Mouse (Mus musculus) kidney, embryonic 15.5 days (tissue): ENCODE measurements around the gene Carmil2. TPM values are rescaled to one million over a fixed set of nuclear protein-coding genes. Genes with fewer than 3 reads are reported as not detected.

ENCODE experiments used
- ATAC-seq: fragments of 200-750 bp; cut with Nextera tagmentation; replicated peaks from 2 replicates; pipeline ENCODE4 v1.8.0; 2017; ENCODE audit warnings: moderate TSS enrichment; ENCODE audit not compliant: low FRiP score
- H3K27ac ChIP-seq: fragments of 300-500 bp; sonication (generic); 2 replicates; pipeline ENCODE4 v1.5.1; 2015; ENCODE audit warnings: mild to moderate bottlenecking, inconsistent platforms
- H3K27me3 ChIP-seq: fragments of 300-500 bp; sonication (generic); 2 replicates; pipeline ENCODE4 v1.6.1; 2015; ENCODE audit warnings: inconsistent platforms
- H3K36me3 ChIP-seq: fragments of 300-500 bp; sonication (generic); 2 replicates; pipeline ENCODE4 v1.6.1; 2015; ENCODE audit warnings: inconsistent platforms
- H3K4me1 ChIP-seq: fragments of 300-500 bp; sonication (generic); 2 replicates; pipeline ENCODE4 v1.6.1; 2015; ENCODE audit warnings: inconsistent platforms
- H3K4me2 ChIP-seq: fragments of 300-500 bp; sonication (generic); 2 replicates; pipeline ENCODE4 v1.6.1; 2015; ENCODE audit warnings: moderate library complexity, mild to moderate bottlenecking, inconsistent platforms
- H3K4me3 ChIP-seq: fragments of 300-500 bp; sonication (generic); replicated peaks from 2 replicates; pipeline ENCODE4 v1.5.1; 2015; ENCODE audit warnings: mild to moderate bottlenecking, inconsistent platforms
- H3K9ac ChIP-seq: fragments of 300-500 bp; sonication (generic); 2 replicates; pipeline ENCODE4 v1.6.1; 2015; ENCODE audit warnings: mild to moderate bottlenecking, inconsistent platforms
- H3K9me3 ChIP-seq: fragments of 300-500 bp; sonication (generic); replicated peaks from 2 replicates; pipeline ENCODE4 v1.6.1; 2016; ENCODE audit warnings: inconsistent platforms
- WGBS: fragments of 180-500 bp; shearing (Covaris S2); methylation state at CpG from one replicate; pipeline ENCODE4 v1.1.7; 2015; ENCODE audit warnings: mixed read lengths; 5-methylcytosine and 5-hydroxymethylcytosine counted together
- polyA plus RNA-seq: library from polyadenylated mRNA; unstranded; fragments of >200 nt; fragmentation: Nextera tagmentation; extraction: Ambion mirVana; gene quantifications from 2 replicates; pipeline ENCODE4 v1.2.1, GENCODE M21; 2015

The Carmil2 gene
- polyA plus RNA-seq, 1 experiment from 2014 or later: 0.78 TPM

DNA sequence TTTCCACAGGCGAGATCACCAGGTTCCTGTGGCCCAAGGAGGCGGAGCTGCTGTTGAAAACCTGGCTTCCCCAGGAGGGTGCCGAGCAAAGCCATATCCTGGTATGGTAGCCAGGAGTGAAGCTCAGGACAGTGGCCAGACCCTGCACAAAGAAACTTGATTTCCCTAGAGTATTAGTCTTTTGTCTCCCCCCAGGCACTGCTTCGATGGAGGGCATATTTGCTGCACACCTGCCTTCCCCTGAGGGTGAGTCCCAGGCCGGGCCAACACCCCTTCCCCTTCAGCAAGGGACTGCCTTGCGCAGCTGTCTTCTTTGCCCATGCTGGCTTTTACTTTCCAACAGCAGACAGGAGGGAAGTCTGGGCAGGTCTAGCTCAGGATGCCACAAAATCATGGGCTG, 477 bp downstream of the Carmil2 start:
- Histone ChIP-seq H3K4me3 (no peak overlapping the region), H3K27ac (no peak overlapping the region), H3K9ac (no peak overlapping the region), H3K36me3 (peaks cover 34% of the 10 kb centered on the region), H3K4me2 (peak overlapping the region; percentile 57; the same call in 1 of the 2 replicates), H3K27me3 (no peaks in the 10 kb centered on the region), H3K4me1 (peaks cover 14% of the 10 kb centered on the region), H3K9me3 (no peaks in the 10 kb centered on the region)
- ATAC-seq: no peak
- WGBS: 57% methylated on average over 6 of the region's 6 CpGs

GRCm38 (mm10) chr8:105687512-105687911, 1.4 kb downstream of the Carmil2 start:
- Histone ChIP-seq H3K9ac (no peak overlapping the region), H3K27me3 (no peaks in the 10 kb centered on the region), H3K4me2 (no peak overlapping the region), H3K27ac (no peak overlapping the region), H3K4me1 (peaks cover 14% of the 10 kb centered on the region), H3K9me3 (no peaks in the 10 kb centered on the region), H3K36me3 (peaks cover 25% of the 10 kb centered on the region), H3K4me3 (no peak overlapping the region)
- ATAC-seq: no peak
- WGBS: 70% methylated on average over 8 of the region's 8 CpGs

DNA sequence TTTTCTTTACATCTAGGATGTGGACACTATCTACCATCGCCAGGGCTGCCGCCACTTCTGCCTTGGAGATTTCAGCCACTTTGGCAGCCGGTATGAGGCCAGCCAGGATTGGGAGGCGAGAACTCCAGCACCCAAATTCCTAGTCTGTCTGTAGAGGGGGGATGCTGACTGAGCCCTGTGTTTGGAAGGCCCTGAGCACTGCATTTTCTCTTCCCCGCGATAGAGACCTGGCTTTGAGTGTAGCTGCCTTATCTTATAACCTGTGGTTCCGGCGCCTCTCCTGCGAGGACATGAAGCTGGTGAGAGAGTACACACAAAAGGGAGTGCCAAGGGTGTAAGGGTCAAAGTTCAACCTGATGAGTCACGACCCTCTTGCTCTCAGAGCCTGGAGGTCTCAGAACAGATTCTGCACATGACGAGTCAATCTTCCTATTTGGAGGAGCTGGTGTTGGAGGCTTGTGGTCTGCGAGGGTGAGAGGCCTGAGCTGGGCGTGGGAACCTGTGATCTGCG, 2.2 kb downstream of the Carmil2 start:
- Histone ChIP-seq H3K27ac (no peak overlapping the region), H3K4me3 (no peak overlapping the region), H3K9me3 (no peaks in the 10 kb centered on the region), H3K36me3 (peaks cover 22% of the 10 kb centered on the region), H3K27me3 (no peaks in the 10 kb centered on the region), H3K4me2 (no peak overlapping the region), H3K4me1 (peaks cover 14% of the 10 kb centered on the region), H3K9ac (no peak overlapping the region)
- no peak for ATAC-seq
- WGBS: 78% methylated on average over 14 of the region's 14 CpGs

DNA sequence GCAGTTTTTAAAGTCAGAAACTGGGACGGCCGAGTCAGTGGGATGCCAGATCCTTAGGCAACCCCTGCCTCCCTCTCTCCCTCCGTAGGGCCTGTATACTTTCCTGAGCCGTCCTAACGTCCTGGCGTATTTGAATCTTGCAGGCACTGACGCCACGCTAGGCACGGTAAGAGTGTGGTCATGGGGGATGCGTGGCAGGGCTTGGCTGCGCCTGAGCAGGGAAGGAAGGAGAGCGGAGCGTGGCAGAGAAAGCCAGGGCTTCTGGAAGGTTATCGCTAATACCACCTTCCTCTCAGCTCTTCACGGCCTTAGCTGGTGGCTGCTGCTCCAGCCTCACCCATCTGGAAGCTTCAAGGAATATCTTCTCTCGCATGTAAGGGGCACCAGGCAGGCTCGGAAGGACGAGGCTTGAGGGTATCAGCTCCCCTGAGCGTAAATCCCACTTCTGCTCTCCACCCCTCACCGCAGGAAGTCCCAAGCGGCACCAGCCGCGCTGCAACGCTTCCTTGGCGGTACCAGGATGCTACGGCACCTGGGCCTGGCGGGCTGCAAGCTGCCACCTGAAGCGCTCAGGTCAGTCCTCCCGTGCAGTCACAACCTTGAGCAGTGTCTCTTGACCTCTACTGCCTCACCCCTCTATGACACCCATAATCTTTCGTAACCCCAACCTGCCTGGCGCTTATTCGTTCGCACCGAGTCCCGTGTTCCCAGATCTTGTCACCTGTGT, 3.3 kb downstream of the Carmil2 start:
- no peak for ATAC-seq
- no peak overlapping the region for H3K4me2 ChIP-seq
- peaks cover 24% of the 10 kb centered on the region for H3K4me1 ChIP-seq
- H3K4me3 ChIP-seq: no peak overlapping the region
- 67% methylated on average over 35 of the region's 35 CpGs for WGBS
- H3K36me3 ChIP-seq: peaks cover 11% of the 10 kb centered on the region
- no peak overlapping the region for H3K9ac ChIP-seq
- H3K27me3 ChIP-seq: no peaks in the 10 kb centered on the region
- H3K27ac ChIP-seq: no peak overlapping the region
- no peaks in the 10 kb centered on the region for H3K9me3 ChIP-seq

- Histone ChIP-seq H3K9ac (no peak overlapping the region), H3K36me3 (peaks cover 6% of the 10 kb centered on the region; the same call in 1 of the 2 replicates), H3K9me3 (no peaks in the 10 kb centered on the region), H3K4me2 (no peak overlapping the region), H3K4me1 (peaks cover 27% of the 10 kb centered on the region), H3K4me3 (no peak overlapping the region), H3K27ac (no peak overlapping the region), H3K27me3 (peaks cover 3% of the 10 kb centered on the region)
- no peak for ATAC-seq
- WGBS: 90% methylated on average over 9 of the region's 9 CpGs
Measured at GRCm38 (mm10) chr8:105689983-105690360, 3.9 kb downstream of the Carmil2 start.

DNA sequence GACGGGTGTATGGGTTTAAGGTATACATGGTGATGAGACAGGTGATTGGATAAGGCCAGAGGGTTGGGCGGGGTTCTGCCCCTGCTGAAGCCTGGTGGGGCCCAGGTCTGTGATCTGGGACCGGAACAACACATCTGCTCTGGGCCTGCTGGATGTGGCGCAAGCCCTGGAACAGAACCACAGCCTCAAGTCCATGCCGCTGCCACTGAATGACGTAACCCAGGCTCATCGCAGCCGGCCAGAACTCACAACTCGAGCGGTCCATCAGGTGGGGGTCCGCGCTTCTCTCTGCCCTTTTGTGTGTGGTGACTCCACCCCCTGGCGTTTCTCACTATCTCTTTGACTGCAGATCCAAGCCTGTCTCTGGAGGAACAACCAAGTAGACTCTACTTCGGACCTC, 4.9 kb downstream of the Carmil2 start:
- no peak for ATAC-seq
- Histone ChIP-seq H3K4me3 (no peak overlapping the region), H3K27ac (no peak overlapping the region), H3K9me3 (no peaks in the 10 kb centered on the region), H3K4me1 (peaks cover 17% of the 10 kb centered on the region), H3K4me2 (no peak overlapping the region), H3K9ac (no peak overlapping the region), H3K36me3 (peaks cover 6% of the 10 kb centered on the region; the same call in 1 of the 2 replicates), H3K27me3 (peaks cover 6% of the 10 kb centered on the region)
- 85% methylated on average over 14 of the region's 14 CpGs for WGBS

- Histone ChIP-seq H3K4me3 (no peak overlapping the region), H3K36me3 (peaks cover 22% of the 10 kb centered on the region), H3K27me3 (peaks cover 6% of the 10 kb centered on the region), H3K4me1 (peaks cover 15% of the 10 kb centered on the region), H3K27ac (no peak overlapping the region), H3K9ac (no peak overlapping the region), H3K9me3 (no peaks in the 10 kb centered on the region), H3K4me2 (no peak overlapping the region)
- no peak for ATAC-seq
- WGBS: 94% methylated on average over 11 of the region's 11 CpGs
Measured at GRCm38 (mm10) chr8:105692449-105693182, 6.5 kb downstream of the Carmil2 start.

DNA sequence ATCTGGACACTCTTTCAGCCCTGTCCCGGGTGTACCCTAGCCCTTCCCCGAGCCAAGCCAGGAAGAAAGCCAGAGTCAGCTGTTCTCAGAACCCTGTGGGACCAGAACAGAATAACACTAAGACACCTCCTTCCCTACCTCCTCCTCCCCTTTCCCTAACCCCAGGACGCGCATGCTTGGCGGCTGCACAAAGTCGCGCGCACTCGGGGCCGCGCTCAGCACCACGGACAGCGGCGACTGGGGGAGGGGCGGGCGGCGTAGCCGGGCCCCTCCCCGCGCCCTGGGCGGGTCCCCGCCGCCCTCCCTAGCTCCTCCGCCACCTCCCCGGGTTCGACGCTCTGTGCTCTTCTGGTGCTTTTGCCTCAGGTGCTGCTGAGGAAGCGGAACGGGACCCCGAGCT, 7.6 kb downstream of the Carmil2 start:
- Histone ChIP-seq H3K27me3 (peaks cover 6% of the 10 kb centered on the region), H3K27ac (no peak overlapping the region), H3K9ac (peak overlapping the region; percentile 34), H3K9me3 (no peaks in the 10 kb centered on the region), H3K4me1 (peaks cover 15% of the 10 kb centered on the region), H3K36me3 (peaks cover 32% of the 10 kb centered on the region), H3K4me3 (peak overlapping the region; percentile 48), H3K4me2 (peak overlapping the region; percentile 94)
- 3% methylated on average over 28 of the region's 30 CpGs for WGBS
- ATAC-seq: peak; percentile 61

- Histone ChIP-seq H3K27ac (no peak overlapping the region), H3K9ac (peak overlapping the region; percentile 34), H3K36me3 (peaks cover 35% of the 10 kb centered on the region), H3K4me1 (peaks cover 15% of the 10 kb centered on the region), H3K4me2 (peak overlapping the region; percentile 94), H3K27me3 (peaks cover 6% of the 10 kb centered on the region), H3K4me3 (peak overlapping the region; percentile 48), H3K9me3 (no peaks in the 10 kb centered on the region)
- WGBS: 6% methylated on average over 40 of the region's 40 CpGs
- ATAC-seq: peak; percentile 38; the same call in 1 of the 2 replicates
Measured at GRCm38 (mm10) chr8:105694051-105694799, 8.2 kb downstream of the Carmil2 start.

DNA sequence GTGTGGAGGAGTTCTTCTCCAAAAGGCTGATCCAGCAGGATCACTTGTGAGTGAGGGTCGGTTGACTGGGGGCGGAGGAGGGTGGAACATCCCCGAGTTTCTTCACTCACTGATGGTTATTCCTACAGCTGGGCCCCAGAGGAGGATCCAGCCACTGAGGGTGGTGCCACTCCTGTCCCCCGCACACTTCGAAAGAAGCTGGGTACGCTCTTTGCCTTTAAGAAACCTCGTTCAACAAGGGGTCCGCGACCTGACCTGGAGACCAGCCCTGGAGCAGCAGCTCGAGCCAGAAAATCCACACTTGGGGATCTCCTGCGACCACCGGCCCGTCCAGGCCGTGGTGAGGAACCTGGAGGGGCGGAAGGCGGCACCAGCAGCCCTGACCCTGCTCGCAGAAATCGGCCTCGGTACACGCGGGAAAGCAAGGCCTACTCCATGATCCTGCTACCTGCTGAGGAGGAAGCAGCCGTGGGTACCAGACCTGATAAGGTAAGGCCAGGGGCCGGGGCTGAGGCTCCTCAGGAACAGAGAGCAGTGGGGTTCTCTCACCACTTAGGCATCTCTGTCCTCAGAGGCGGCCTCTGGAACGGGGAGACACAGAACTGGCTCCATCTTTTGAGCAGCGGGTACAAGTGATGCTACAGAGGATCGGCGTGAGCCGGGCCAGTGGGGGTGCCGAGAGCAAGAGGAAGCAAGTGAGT, 9.2 kb downstream of the Carmil2 start:
- H3K4me2 ChIP-seq: no peak overlapping the region
- no peak overlapping the region for H3K4me3 ChIP-seq
- no peak for ATAC-seq
- H3K27ac ChIP-seq: no peak overlapping the region
- peaks cover 35% of the 10 kb centered on the region for H3K36me3 ChIP-seq
- peaks cover 25% of the 10 kb centered on the region for H3K4me1 ChIP-seq
- no peak overlapping the region for H3K9ac ChIP-seq
- 79% methylated on average over 30 of the region's 30 CpGs for WGBS
- H3K27me3 ChIP-seq: peaks cover 6% of the 10 kb centered on the region
- H3K9me3 ChIP-seq: no peaks in the 10 kb centered on the region

- H3K4me2 ChIP-seq: no peak overlapping the region
- WGBS: 90% methylated on average over 17 of the region's 17 CpGs
- no peak overlapping the region for H3K9ac ChIP-seq
- ATAC-seq: no peak
- H3K27me3 ChIP-seq: peaks cover 6% of the 10 kb centered on the region
- no peak overlapping the region for H3K27ac ChIP-seq
- peaks cover 35% of the 10 kb centered on the region for H3K36me3 ChIP-seq
- H3K4me3 ChIP-seq: no peak overlapping the region
- peaks cover 36% of the 10 kb centered on the region for H3K4me1 ChIP-seq
- no peaks in the 10 kb centered on the region for H3K9me3 ChIP-seq
Measured at GRCm38 (mm10) chr8:105697196-105697780, 11.2 kb downstream of the Carmil2 start.
